Mouse (Mus musculus) intestine, postnatal 0 days (tissue): ENCODE measurements around the gene Hif3a. TPM values are rescaled to one million over a fixed set of nuclear protein-coding genes. Genes with fewer than 3 reads are reported as not detected.
"Not testable (repeated sequence)": the region's sequence is repeated elsewhere in the genome, so short reads cannot be mapped to it uniquely, and the experiment has no call there.

Source experiments
- ATAC-seq: fragments of 200-750 bp; cut with Nextera tagmentation; 2 replicates; pipeline ENCODE4 v1.8.0; 2017; ENCODE audit warnings: mild to moderate bottlenecking, moderate TSS enrichment, moderate library complexity
- H3K27ac ChIP-seq: fragments of 300-500 bp; sonication (generic); 2 replicates; pipeline ENCODE4 v1.5.1; 2014; ENCODE audit warnings: mild to moderate bottlenecking, low read depth, low read length, moderate library complexity
- H3K27me3 ChIP-seq: fragments of 300-500 bp; sonication (generic); replicated peaks from 2 replicates; pipeline ENCODE4 v1.6.1; 2014; ENCODE audit warnings: low read length, mixed read lengths; ENCODE audit not compliant: control insufficient read depth, insufficient read depth
- H3K36me3 ChIP-seq: fragments of 300-500 bp; sonication (generic); 2 replicates; pipeline ENCODE4 v1.6.1; 2014; ENCODE audit warnings: mild to moderate bottlenecking, moderate library complexity; ENCODE audit not compliant: control insufficient read depth, insufficient read depth
- H3K4me1 ChIP-seq: fragments of 300-500 bp; sonication (generic); replicated peaks from 2 replicates; pipeline ENCODE4 v1.6.1; 2014; ENCODE audit warnings: antibody characterized with exemption, low read length, mixed read lengths; ENCODE audit not compliant: control insufficient read depth, insufficient read depth
- H3K4me2 ChIP-seq: fragments of 300-500 bp; sonication (generic); replicated peaks from 2 replicates; pipeline ENCODE4 v1.6.1; 2014; ENCODE audit warnings: low read depth, mild to moderate bottlenecking, moderate library complexity
- H3K4me3 ChIP-seq: fragments of 300-500 bp; sonication (generic); 2 replicates; pipeline ENCODE4 v1.5.1; 2014; ENCODE audit warnings: low read depth, low read length
- H3K9ac ChIP-seq: fragments of 300-500 bp; sonication (generic); 2 replicates; pipeline ENCODE4 v1.6.1; 2014; ENCODE audit warnings: mild to moderate bottlenecking, low read depth, low read length
- H3K9me3 ChIP-seq: fragments of 300-500 bp; sonication (generic); 2 replicates; pipeline ENCODE4 v1.6.1; 2016; ENCODE audit warnings: mixed run types; ENCODE audit not compliant: control insufficient read depth
- CTCF ChIP-seq: sonication (generic); IDR thresholded peaks from 2 replicates; pipeline ENCODE4 v1.5.1; 2016; ENCODE audit warnings: low read depth, mild to moderate bottlenecking, control low read depth, antibody characterized with exemption, moderate library complexity
- whole genome bisulfite sequencing: fragments of 180-500 bp; shearing (Covaris S2); extraction: QIAGEN DNeasy Blood & Tissue Kit; methylation state at CpG from one replicate; pipeline ENCODE4 v1.1.7; 2014; 5-methylcytosine and 5-hydroxymethylcytosine counted together
- polyA plus RNA-seq: library from polyadenylated mRNA; unstranded; fragments of >200 nt; fragmentation: Nextera tagmentation; extraction: Ambion mirVana; gene quantifications from 2 replicates; pipeline ENCODE4 v1.2.1, GENCODE M21; 2015

The Hif3a gene
- polyA plus RNA-seq = 15.9 and 18.4 TPM in 2 replicates

DNA sequence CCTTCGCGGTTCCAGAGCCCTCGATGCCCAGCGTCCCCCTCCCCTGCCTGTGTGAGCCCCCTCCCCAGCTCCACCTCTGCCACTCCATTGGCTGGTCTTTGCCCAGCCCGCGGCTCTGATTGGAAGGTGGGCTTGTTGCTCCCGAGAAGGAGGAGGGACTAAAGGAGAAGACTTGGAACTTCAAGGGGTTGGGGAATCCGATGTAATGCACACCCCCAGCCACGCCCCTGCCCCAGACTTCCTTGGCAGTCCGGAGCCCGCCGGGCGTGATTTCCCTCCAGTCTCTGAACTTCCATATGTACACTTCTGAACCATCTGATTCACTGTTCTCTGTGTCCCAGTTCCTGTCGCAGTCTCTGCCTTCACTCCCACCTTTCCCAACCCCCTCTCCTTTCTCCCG lies at the start of gene Hif3a:
Gene Hif3a, minus strand, starts transcription at position 39 of the 400 bp plus-strand sequence.
- Histone ChIP-seq H3K4me3 (peak within 1 kb of the TSS; percentile 67), H3K4me1 (0 out of 2 replicates have a peak, but pooled peaks cover 15% of the 10 kb centered on the region), H3K9me3 (no peaks in the 10 kb centered on the region), H3K9ac (peak within 1 kb of the TSS; percentile 69), H3K27ac (peak within 1 kb of the TSS; percentile 99), H3K36me3 (no peaks in the 10 kb centered on the region), H3K4me2 (peak within 1 kb of the TSS; percentile 85), H3K27me3 (no peaks in the 10 kb centered on the region)
- ATAC-seq = peak; percentile 35
- under 1% methylated on average over 15 of the region's 15 CpGs for WGBS
- TF ChIP-seq CTCF = no peak

DNA sequence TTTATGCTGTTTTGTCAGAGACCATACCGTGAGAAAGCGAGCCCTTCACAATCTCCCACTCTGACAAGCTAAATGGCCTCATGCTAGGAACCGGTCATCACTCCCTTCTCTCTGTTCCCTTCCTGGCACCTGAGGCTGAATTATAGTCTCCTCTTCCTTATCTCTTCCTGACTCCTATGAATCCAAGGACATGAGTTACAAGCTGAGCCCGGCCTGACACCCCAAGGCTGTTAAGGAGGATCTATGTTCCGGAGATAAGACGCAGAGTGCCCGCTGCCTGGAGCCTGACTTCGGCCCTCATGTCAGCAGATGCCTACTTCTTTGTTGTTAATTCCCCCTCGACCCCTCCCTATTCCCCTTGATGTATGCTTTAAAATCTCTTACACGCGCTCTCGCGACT lies 39.4 kb upstream of the Hif3a start:
- 88% methylated on average over 13 of the region's 13 CpGs for WGBS
- H3K36me3 ChIP-seq, H3K9ac ChIP-seq, H3K4me2 ChIP-seq, ATAC-seq, H3K4me3 ChIP-seq, H3K4me1 ChIP-seq, H3K27me3 ChIP-seq, H3K9me3 ChIP-seq, H3K27ac ChIP-seq: not testable (repeated sequence)

DNA sequence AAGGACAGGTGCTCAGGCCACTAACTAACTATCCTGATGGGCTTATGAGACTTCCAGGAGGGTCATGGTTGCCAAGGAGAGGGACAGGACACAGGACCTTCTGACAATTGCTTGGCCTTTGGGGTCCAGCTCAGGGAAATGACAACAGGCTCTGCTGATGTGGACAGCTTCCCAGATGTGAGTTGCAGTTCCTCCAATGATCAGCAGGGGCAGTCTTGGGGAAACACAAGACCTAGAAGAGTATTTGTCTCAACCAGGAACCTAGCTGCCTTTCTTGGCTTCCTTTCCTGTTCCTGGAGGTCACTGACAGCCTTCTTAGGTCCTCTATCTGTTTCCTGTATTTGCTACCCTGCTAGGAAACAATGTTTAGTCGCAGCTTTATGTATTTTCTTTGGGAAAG lies 29.1 kb upstream of the Hif3a start:
- Histone ChIP-seq H3K27me3 (no peaks in the 10 kb centered on the region), H3K9ac (no peak overlapping the region), H3K36me3 (no peaks in the 10 kb centered on the region), H3K4me2 (no peak overlapping the region), H3K4me1 (no peaks in the 10 kb centered on the region), H3K9me3 (no peaks in the 10 kb centered on the region), H3K4me3 (no peak overlapping the region), H3K27ac (no peak overlapping the region)
- 6% methylated on average over 1 of the region's 1 CpGs for WGBS
- ATAC-seq = no peak
- TF ChIP-seq CTCF = peak; percentile 63

DNA sequence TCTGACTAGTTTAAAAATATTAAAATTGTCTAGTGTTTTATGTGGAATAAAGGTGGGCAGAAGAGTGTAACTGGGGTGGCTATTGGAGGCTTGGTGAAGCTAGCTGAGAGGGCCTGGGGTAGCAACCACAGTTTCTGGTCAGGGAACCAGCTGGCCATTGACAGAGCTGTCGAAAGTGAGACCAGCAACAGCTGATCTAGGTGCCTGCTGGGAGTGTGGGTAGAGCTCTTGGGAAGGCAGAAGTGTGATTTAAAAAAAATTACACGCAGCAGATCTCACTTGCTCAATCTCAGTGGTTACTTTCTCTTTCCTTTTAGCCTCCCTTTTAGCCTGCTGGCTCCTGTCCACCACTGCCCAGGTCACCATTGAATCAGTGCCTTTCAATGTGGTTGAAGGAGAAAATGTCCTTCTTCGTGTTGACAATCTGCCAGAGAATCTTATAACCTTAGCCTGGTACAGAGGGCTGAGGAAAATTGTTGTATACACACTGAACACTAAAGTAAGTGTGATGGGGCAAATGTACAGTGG lies 27.9 kb upstream of the Hif3a start:
- H3K4me1 ChIP-seq = no peaks in the 10 kb centered on the region

DNA sequence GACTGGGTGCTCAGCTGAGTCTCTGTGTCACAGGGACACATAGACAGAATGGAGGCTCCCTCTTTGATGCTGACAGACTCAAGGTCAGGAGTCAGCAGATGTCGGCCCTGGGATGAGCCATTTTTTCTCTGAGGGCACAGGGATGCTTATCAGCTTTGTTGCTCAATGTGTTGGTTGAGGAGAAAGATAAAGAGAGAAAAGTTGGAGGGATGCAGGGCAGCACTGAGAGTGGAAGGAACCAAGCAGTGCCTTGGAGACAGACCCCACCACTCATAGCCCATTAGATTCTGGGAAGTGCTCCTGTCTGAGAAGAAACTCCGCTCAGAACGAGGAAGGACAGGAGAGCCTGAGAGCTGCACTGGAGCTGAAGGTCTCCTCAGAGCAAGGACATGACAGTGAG lies 25.5 kb upstream of the Hif3a start:
- no peaks in the 10 kb centered on the region for H3K4me1 ChIP-seq
- H3K27ac ChIP-seq = no peak overlapping the region
- no peak for TF ChIP-seq CTCF
- no peaks in the 10 kb centered on the region for H3K36me3 ChIP-seq
- no peak overlapping the region for H3K4me2 ChIP-seq
- H3K9ac ChIP-seq = no peak overlapping the region
- no peaks in the 10 kb centered on the region for H3K27me3 ChIP-seq
- no peak for ATAC-seq
- H3K4me3 ChIP-seq = no peak overlapping the region
- 79% methylated on average over 3 of the region's 3 CpGs for WGBS
- H3K9me3 ChIP-seq = no peaks in the 10 kb centered on the region

More for the DNA sequence above, 27.9 kb upstream of the Hif3a start:
- WGBS = 53% methylated on average over 3 of the region's 3 CpGs
- Histone ChIP-seq H3K9ac (no peak overlapping the region), H3K9me3 (no peaks in the 10 kb centered on the region), H3K4me2 (no peak overlapping the region), H3K36me3 (no peaks in the 10 kb centered on the region), H3K4me3 (no peak overlapping the region), H3K27me3 (no peaks in the 10 kb centered on the region), H3K27ac (no peak overlapping the region)
- no peak for ATAC-seq
- no peak for TF ChIP-seq CTCF

DNA sequence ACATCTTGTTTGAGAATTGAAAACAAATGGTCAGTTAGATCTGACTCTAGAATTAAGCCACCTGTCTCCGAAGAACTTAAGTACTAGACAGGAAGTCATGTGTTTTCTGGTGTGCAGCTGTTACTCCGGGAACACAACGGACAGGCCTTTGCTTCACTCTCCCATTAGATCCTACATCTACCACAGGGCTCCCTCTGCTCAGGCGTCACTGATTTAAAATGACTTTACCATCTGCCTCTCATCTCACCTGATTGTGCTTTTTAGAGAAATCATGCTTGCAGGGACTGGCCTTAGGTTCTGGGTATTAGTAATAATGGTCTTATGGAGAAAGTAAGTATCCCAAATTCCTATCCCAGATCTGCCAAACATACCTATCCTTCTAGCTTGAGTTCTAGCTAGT lies 20.5 kb upstream of the Hif3a start:
- ATAC-seq = no peak
- WGBS = 73% methylated on average over 4 of the region's 4 CpGs
- TF ChIP-seq CTCF = no peak

More for the DNA sequence above, 20.5 kb upstream of the Hif3a start:
- no peaks in the 10 kb centered on the region for H3K4me1 ChIP-seq
- H3K4me3 ChIP-seq = no peak overlapping the region
- H3K36me3 ChIP-seq = no peaks in the 10 kb centered on the region
- H3K27ac ChIP-seq = no peak overlapping the region
- H3K9me3 ChIP-seq = no peaks in the 10 kb centered on the region
- no peak overlapping the region for H3K4me2 ChIP-seq
- H3K27me3 ChIP-seq = no peaks in the 10 kb centered on the region
- H3K9ac ChIP-seq = no peak overlapping the region
